Mouse (Mus musculus) small intestine, adult 2 months (tissue): Measurements from ENCODE around the gene Dync2li1. TPM values are rescaled to one million over a fixed set of nuclear protein-coding genes. Genes with fewer than 3 reads are reported as not detected.

ENCODE experiments used
- H3K27ac ChIP-seq: fragments of 200-500 bp; 2 replicates; pipeline ENCODE4 v1.5.1; 2012; ENCODE audit warnings: low read depth, low read length, control low read depth, inconsistent platforms; ENCODE audit not compliant: insufficient read depth
- H3K27me3 ChIP-seq: fragments of 200-500 bp; 2 replicates; pipeline ENCODE4 v1.6.1; 2012; ENCODE audit warnings: mild to moderate bottlenecking, moderate library complexity, low read length, inconsistent platforms; ENCODE audit not compliant: control insufficient read depth, insufficient read depth
- H3K36me3 ChIP-seq: fragments of 200-500 bp; 2 replicates; pipeline ENCODE4 v1.6.1; 2012; ENCODE audit warnings: mild to moderate bottlenecking, low read length, control low read depth, inconsistent platforms; ENCODE audit not compliant: control insufficient read depth, insufficient read depth
- H3K4me1 ChIP-seq: fragments of 200-500 bp; 2 replicates; pipeline ENCODE4 v1.6.1; 2012; ENCODE audit warnings: low read length, inconsistent platforms, mixed read lengths; ENCODE audit not compliant: control insufficient read depth, insufficient read depth, insufficient read length
- H3K4me3 ChIP-seq: fragments of 200-500 bp; 2 replicates; pipeline ENCODE4 v1.5.1; 2012; ENCODE audit warnings: low read depth, mild to moderate bottlenecking, control low read depth, inconsistent platforms, low read length, moderate library complexity
- CTCF ChIP-seq: fragments of 200-500 bp; IDR thresholded peaks from 2 replicates; pipeline ENCODE4 v1.5.1; 2012; ENCODE audit warnings: low read depth, mild to moderate bottlenecking, control low read depth, inconsistent platforms, low read length, moderate library complexity, mixed read lengths; ENCODE audit not compliant: insufficient replicate concordance, insufficient read length; ENCODE audit errors: extremely low read depth
- POLR2A ChIP-seq: fragments of 200-500 bp; IDR thresholded peaks from 2 replicates; pipeline ENCODE4 v1.6.1; 2012; ENCODE audit warnings: low read depth, mild to moderate bottlenecking, control low read depth, inconsistent platforms, low read length, moderate library complexity
- WGBS: fragments of 180-500 bp; shearing (Covaris S2); methylation state at CpG from one replicate; pipeline ENCODE4 v1.1.7; 2018; 5-methylcytosine and 5-hydroxymethylcytosine counted together
- polyA plus RNA-seq: library from polyadenylated mRNA; depleted of rRNA; stranded (reverse); fragments of >200 nt; gene quantifications from 2 replicates; pipeline ENCODE4 v1.2.3, GENCODE M21; 2012; rRNA removed

The Dync2li1 gene
- polyA plus RNA-seq: 0.06 and 0.24 TPM in 2 replicates

- 1% methylated on average over 23 of the region's 25 CpGs for WGBS
- H3K36me3 ChIP-seq: no peaks in the 10 kb centered on the region
- H3K4me3 ChIP-seq: peak within 1 kb of the TSS; percentile 61
- H3K4me1 ChIP-seq: no peaks in the 10 kb centered on the region
- H3K27me3 ChIP-seq: no peaks in the 10 kb centered on the region
- H3K27ac ChIP-seq: no peak within 1 kb of the TSS
- no peak for TF ChIP-seq POLR2A
- TF ChIP-seq CTCF: no peak
These were observed at the start of gene Dync2li1 for GRCm38 (mm10) chr17:84626276-84626856. TSS of gene Dync2li1 (plus strand) at chr17:84626496.

GRCm38 (mm10) chr17:84576621-84577293, 49.5 kb upstream of the Dync2li1 start:
- Histone ChIP-seq H3K27ac (no peak overlapping the region), H3K4me3 (no peak overlapping the region), H3K36me3 (no peaks in the 10 kb centered on the region; the same call in 1 of the 2 replicates), H3K27me3 (no peaks in the 10 kb centered on the region), H3K4me1 (0 out of 2 replicates have a peak, but pooled peaks cover 2% of the 10 kb centered on the region)
- TF ChIP-seq CTCF (no peak), POLR2A (no peak)
- WGBS: 81% methylated on average over 16 of the region's 16 CpGs

- H3K27me3 ChIP-seq: no peaks in the 10 kb centered on the region
- WGBS: 64% methylated on average over 8 of the region's 8 CpGs
- no peaks in the 10 kb centered on the region; the same call in 1 of the 2 replicates for H3K36me3 ChIP-seq
- 0 out of 2 replicates have a peak, but pooled peaks cover 2% of the 10 kb centered on the region for H3K4me1 ChIP-seq
- H3K4me3 ChIP-seq: no peak overlapping the region
- no peak overlapping the region for H3K27ac ChIP-seq
- TF ChIP-seq POLR2A (no peak), CTCF (no peak)
These were observed 47.0 kb upstream of the Dync2li1 start for GRCm38 (mm10) chr17:84579249-84579648.

- H3K36me3 ChIP-seq: no peaks in the 10 kb centered on the region; the same call in 1 of the 2 replicates
- TF ChIP-seq CTCF (no peak), POLR2A (no peak)
- H3K4me1 ChIP-seq: 0 out of 2 replicates have a peak, but pooled peaks cover 2% of the 10 kb centered on the region
- H3K27me3 ChIP-seq: no peaks in the 10 kb centered on the region
- H3K27ac ChIP-seq: no peak overlapping the region
- no peak overlapping the region for H3K4me3 ChIP-seq
- 54% methylated on average over 10 of the region's 10 CpGs for whole genome bisulfite sequencing
These were observed 46.5 kb upstream of the Dync2li1 start for GRCm38 (mm10) chr17:84579817-84580216.

GRCm38 (mm10) chr17:84580821-84581220, 45.5 kb upstream of the Dync2li1 start:
- TF ChIP-seq POLR2A: no peak
- no peak for TF ChIP-seq CTCF
- Histone ChIP-seq H3K4me3 (no peak overlapping the region), H3K27ac (no peak overlapping the region), H3K4me1 (0 out of 2 replicates have a peak, but pooled peaks cover 2% of the 10 kb centered on the region), H3K27me3 (no peaks in the 10 kb centered on the region), H3K36me3 (no peaks in the 10 kb centered on the region; the same call in 1 of the 2 replicates)
- 71% methylated on average over 8 of the region's 8 CpGs for WGBS

GRCm38 (mm10) chr17:84581740-84582414, 44.4 kb upstream of the Dync2li1 start:
- H3K4me3 ChIP-seq: no peak overlapping the region
- TF ChIP-seq POLR2A (no peak), CTCF (no peak)
- WGBS: 58% methylated on average over 8 of the region's 8 CpGs
- no peaks in the 10 kb centered on the region for H3K27me3 ChIP-seq
- 0 out of 2 replicates have a peak overlapping the region, but pooled peaks have one; percentile 18 for H3K27ac ChIP-seq
- no peaks in the 10 kb centered on the region; the same call in 1 of the 2 replicates for H3K36me3 ChIP-seq
- 0 out of 2 replicates have a peak, but pooled peaks cover 2% of the 10 kb centered on the region for H3K4me1 ChIP-seq

GRCm38 (mm10) chr17:84584107-84584506, 42.2 kb upstream of the Dync2li1 start:
- H3K27ac ChIP-seq: no peak overlapping the region
- 0 out of 2 replicates have a peak, but pooled peaks cover 2% of the 10 kb centered on the region for H3K4me1 ChIP-seq
- whole genome bisulfite sequencing: 90% methylated on average over 9 of the region's 9 CpGs
- H3K27me3 ChIP-seq: no peaks in the 10 kb centered on the region
- no peak overlapping the region for H3K4me3 ChIP-seq
- TF ChIP-seq CTCF: no peak
- TF ChIP-seq POLR2A: no peak
- no peaks in the 10 kb centered on the region for H3K36me3 ChIP-seq
